Mouse (Mus musculus): Measurements from ENCODE around the gene Arid5a.

GRCm38 (mm10) chr1:36308966-36309475 is 1.5 kb downstream of the Arid5a start:
- TF ChIP-seq CTCF (IDR thresholded peaks at IDR 0.05; ENCODE audit: low read depth, low read length) (no peak), POLR2A (IDR thresholded peaks at IDR 0.05; ENCODE audit: insufficient read depth, low read length) (no peak), EP300 (IDR thresholded peaks at IDR 0.05; ENCODE audit: insufficient read depth, low read depth, low read length) (no peak)

All from ES-Bruce4 (cell line).